Mouse (Mus musculus): Measurements from ENCODE around the gene Tstd2. TPM values are rescaled to one million over a fixed set of nuclear protein-coding genes. Genes with fewer than 3 reads are reported as not detected.

Gene Tstd2
- polyA plus RNA-seq (2012; rRNA removed) = 27.8 and 38.9 TPM in 2 replicates

DNA sequence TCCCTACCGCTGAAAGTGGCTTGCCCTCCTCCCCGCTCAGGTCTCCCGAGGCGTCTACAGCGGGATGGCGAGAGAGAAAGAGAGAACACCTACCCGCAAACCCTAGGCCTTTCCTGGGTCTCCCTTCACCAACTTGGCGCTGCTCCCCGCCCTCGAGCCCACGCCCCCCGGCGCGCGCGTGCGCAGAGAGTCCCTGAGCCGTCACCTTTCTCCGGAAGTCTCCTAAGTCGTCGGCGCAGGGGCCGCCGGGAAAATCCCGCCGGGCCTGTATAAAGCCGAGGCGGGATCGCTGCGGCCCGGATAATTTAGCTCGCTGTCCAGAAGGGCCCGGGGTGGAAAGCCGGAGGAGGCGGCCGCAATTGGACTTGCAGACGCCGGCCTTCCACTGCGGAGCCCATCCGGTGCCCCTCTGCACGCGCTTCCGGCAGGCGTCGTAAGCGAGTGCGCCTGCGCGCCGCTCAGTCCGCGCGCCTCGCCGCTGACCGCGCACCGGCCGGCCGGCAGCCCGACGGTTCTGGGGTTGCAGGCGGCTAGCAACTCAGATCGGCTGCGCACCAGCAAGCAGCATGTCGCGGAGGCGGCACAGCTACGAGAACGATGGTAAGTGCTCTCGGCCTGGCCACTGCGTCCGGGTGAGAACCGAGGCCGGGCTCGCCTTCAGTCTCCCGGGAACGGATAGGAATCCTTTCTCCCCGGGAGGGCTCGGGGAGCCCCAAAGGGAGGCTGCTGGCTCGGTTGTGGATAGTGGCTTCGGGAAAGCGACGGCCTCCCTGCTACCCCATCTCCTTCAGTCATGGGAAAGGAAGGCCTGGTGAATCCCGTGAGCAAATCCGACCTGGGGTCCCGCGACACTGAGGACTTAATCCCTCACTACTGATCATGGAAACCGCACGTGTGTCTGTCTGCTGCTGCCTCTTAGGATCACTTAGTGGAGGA is at the start of gene Tstd2, which contains the start of gene Ncbp1:
Gene Tstd2 (minus strand): TSS at position 408 of the 936 bp plus-strand sequence.
Gene Ncbp1 (plus strand): TSS at position 327 of the 936 bp plus-strand sequence.

Other genes with a start within 250 kb of the Tstd2 start
- gene Ccdc180, start 248.4 kb downstream of the Tstd2 start, polyA plus RNA-seq (2012; rRNA removed) = 0.09 and 0.26 TPM in 2 replicates
- 10.5 and 11.3 TPM in 2 replicates for gene Tdrd7, start 173.4 kb downstream of the Tstd2 start, polyA plus RNA-seq (2012; rRNA removed)
- 5.0 and 6.7 TPM in 2 replicates for gene Tmod1, start 99.8 kb downstream of the Tstd2 start, polyA plus RNA-seq (2012; rRNA removed)
- gene Ncbp1, start 81 bp downstream of the Tstd2 start, polyA plus RNA-seq (2012; rRNA removed) = 128 and 174 TPM in 2 replicates
- gene Xpa, start 57.6 kb upstream of the Tstd2 start, polyA plus RNA-seq (2012; rRNA removed) = 31.9 and 32.0 TPM in 2 replicates
- 0.02 and 0.50 TPM in 2 replicates for gene Foxe1, start 204.9 kb upstream of the Tstd2 start, polyA plus RNA-seq (2012; rRNA removed)

Data from central nervous system, embryonic 11.5 days (tissue).